In the genomic region with DNA sequence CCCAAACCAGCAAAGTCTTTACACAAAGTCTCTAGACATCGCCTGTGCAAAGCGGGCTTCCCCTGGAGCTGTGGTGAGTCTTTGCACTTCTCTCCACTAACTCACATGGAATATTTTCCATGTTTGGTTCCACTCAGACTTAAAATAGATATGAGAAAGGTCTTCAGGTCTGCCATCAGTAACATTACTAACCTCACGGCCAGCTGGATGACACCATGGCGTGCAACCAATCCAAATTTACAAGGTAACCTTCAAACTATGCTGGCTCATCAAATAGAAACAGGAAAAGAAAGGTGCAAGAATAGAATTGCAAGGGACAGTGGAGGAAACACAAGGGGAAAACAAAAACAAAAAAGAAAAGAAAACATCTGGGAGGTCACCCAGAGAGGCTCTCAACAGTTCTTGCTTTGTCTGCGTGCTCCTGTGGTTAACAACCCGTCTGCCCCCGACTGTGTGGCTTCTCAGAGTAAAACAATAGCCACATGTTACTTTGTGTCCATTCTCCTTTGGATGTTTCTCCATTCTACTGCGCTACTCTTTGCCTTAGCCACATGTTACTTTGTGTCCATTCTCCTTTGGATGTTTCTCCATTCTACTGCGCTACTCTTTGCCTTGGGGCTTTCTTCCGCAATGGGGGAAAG, we compare ENCODE assay signal across 23 mouse cellular contexts.
DNase-seq lines count a peak whose midpoint lies in the region; ATAC-seq and TF ChIP-seq lines count a peak whose summit lies in the region.
"Had no signal": no experiment of that assay in that cellular context is flagged by ENCODE, and none has a peak within 500 bp of the region (broad histone marks: within the 10 kb centered on the region; RNA-seq: fewer than 3 reads in every experiment).

No protein-coding gene starts in this region.

- no peak for ATAC-seq in heart, embryonic 11.5 days (replicated peaks; ENCODE audit: insufficient number of reproducible peaks, low FRiP score, low TSS enrichment)
- no peak for ATAC-seq in heart, postnatal 0 days (ENCODE audit: insufficient read depth, low read depth)
- ATAC-seq: forebrain, embryonic 13.5 days; forebrain, embryonic 16.5 days; intestine, postnatal 0 days; Patski had no signal

- TF ChIP-seq POLR2A in heart, adult 2 months (IDR thresholded peaks at IDR 0.05; ENCODE audit: insufficient read depth, low read depth, low read length), result no peak

- intact Hi-C loops in heart, adult 2 months (cut with DNase I), result no loop called here

- H3K4me1 ChIP-seq in heart, adult 2 months (ENCODE audit: control insufficient read depth, insufficient read depth, low read length), result peaks cover 6% of the 10 kb centered on the region
- H3K4me1 ChIP-seq in heart, embryonic 11.5 days (ENCODE audit: control insufficient read depth, insufficient read depth, low read length), result peaks cover 14% of the 10 kb centered on the region
- H3K4me1 ChIP-seq in heart, postnatal 0 days (ENCODE audit: control insufficient read depth, insufficient read depth), result peaks cover 16% of the 10 kb centered on the region; the same call in 1 of the 2 replicates

- 60% methylated on average over 10 of the region's 10 CpGs for WGBS in heart, adult 2 months
- WGBS in heart, embryonic 11.5 days (ENCODE audit: insufficient replicate concordance), result 70% methylated on average over 10 of the region's 10 CpGs
- WGBS in heart, postnatal 0 days, result 75% methylated on average over 10 of the region's 10 CpGs

- peak overlapping the region; percentile 49 for H3K27ac ChIP-seq in heart, adult 2 months
- no peak overlapping the region for H3K27ac ChIP-seq in heart, embryonic 11.5 days (ENCODE audit: low read depth, low read length)
- no peak overlapping the region; the same call in 1 of the 2 replicates for H3K27ac ChIP-seq in heart, postnatal 0 days (ENCODE audit: low read depth)
- H3K27ac ChIP-seq: forebrain, embryonic 10.5 days; forebrain, embryonic 13.5 days; hindbrain, embryonic 15.5 days had no signal

- no peaks in the 10 kb centered on the region for H3K9me3 ChIP-seq in heart, embryonic 11.5 days (replicated peaks; ENCODE audit: control insufficient read depth, low read length)
- no peaks in the 10 kb centered on the region for H3K9me3 ChIP-seq in heart, postnatal 0 days (replicated peaks; ENCODE audit: control insufficient read depth, low read length)
- H3K9me3 ChIP-seq: forebrain, embryonic 10.5 days; forebrain, embryonic 13.5 days; G1E; heart, embryonic 12.5 days; hindbrain, embryonic 15.5 days had no signal

- no peaks in the 10 kb centered on the region for H3K79me2 ChIP-seq in heart, adult 2 months (replicated peaks; ENCODE audit: control insufficient read depth, insufficient read depth, low read length)

- peak; percentile 66 for DNase-seq in gastrocnemius, adult 18-20 months (ENCODE audit: low spot score)
- DNase-seq in gastrocnemius, adult 8-10 months (ENCODE audit: low spot score in 2 of 2), result no peak
- DNase-seq in heart, adult 2 months, result no peak
- DNase-seq in heart, postnatal 0 days (ENCODE audit: low spot score), result peak; percentile 5
- no peak for DNase-seq in heart, adult 9 months (ENCODE audit: low spot score in 2 of 2)
- DNase-seq in frontal cortex, postnatal 14 days (ENCODE audit: low spot score in 2 of 2), result no peak
- DNase-seq: adrenal gland, postnatal 10 days; adrenal gland, postnatal 36 days; cerebellum, adult 18-20 months; cerebellum, adult 9-10 months; cerebellum, postnatal 14 days; gastrocnemius, postnatal 14 days; heart, postnatal 4 days; kidney, adult 2 months had no signal

- H3K36me3 ChIP-seq in heart, adult 2 months (ENCODE audit: control insufficient read depth, insufficient read depth, low read length), result peaks cover 23% of the 10 kb centered on the region
- H3K36me3 ChIP-seq in heart, embryonic 11.5 days (ENCODE audit: control insufficient read depth, insufficient read depth, low read length), result peaks cover 9% of the 10 kb centered on the region
- peaks cover 31% of the 10 kb centered on the region for H3K36me3 ChIP-seq in heart, postnatal 0 days (replicated peaks; ENCODE audit: control insufficient read depth, insufficient read depth, low read length)
- H3K36me3 ChIP-seq: forebrain, embryonic 10.5 days; G1E; hindbrain, embryonic 15.5 days had no signal

- TF ChIP-seq EP300 in heart, adult 2 months (IDR thresholded peaks at IDR 0.05; ENCODE audit: insufficient read depth, low read depth, low read length), result no peak
- TF ChIP-seq EP300 in heart, postnatal 0 days (IDR thresholded peaks at IDR 0.05; ENCODE audit: low read depth), result no peak

- no peak for TF ChIP-seq CTCF in heart, adult 2 months (IDR thresholded peaks at IDR 0.05)
- no peak for TF ChIP-seq CTCF in heart, postnatal 0 days (IDR thresholded peaks at IDR 0.05; ENCODE audit: low read depth)

- H3K4me2 ChIP-seq in heart, embryonic 11.5 days, result no peak overlapping the region
- H3K4me2 ChIP-seq in heart, postnatal 0 days (ENCODE audit: low read depth, low read length), result no peak overlapping the region
- H3K4me2 ChIP-seq: forebrain, embryonic 13.5 days; heart, embryonic 12.5 days; hindbrain, embryonic 15.5 days had no signal

- H3K27me3 ChIP-seq in heart, adult 2 months (ENCODE audit: control insufficient read depth, insufficient read depth, low read length), result no peaks in the 10 kb centered on the region
- no peaks in the 10 kb centered on the region for H3K27me3 ChIP-seq in heart, embryonic 11.5 days (ENCODE audit: control insufficient read depth, insufficient read depth, low read length)
- no peaks in the 10 kb centered on the region for H3K27me3 ChIP-seq in heart, postnatal 0 days (ENCODE audit: control insufficient read depth, insufficient read depth, low read length)
- H3K27me3 ChIP-seq: forebrain, embryonic 13.5 days; heart, embryonic 12.5 days; hindbrain, embryonic 15.5 days; Patski had no signal

- H3K4me3 ChIP-seq in heart, adult 2 months, result no peak overlapping the region
- no peak overlapping the region for H3K4me3 ChIP-seq in heart, embryonic 11.5 days (ENCODE audit: low read depth, low read length)
- H3K4me3 ChIP-seq in heart, postnatal 0 days (ENCODE audit: low read depth, low read length), result no peak overlapping the region
- H3K4me3 ChIP-seq: forebrain, embryonic 10.5 days; forebrain, embryonic 13.5 days; heart, embryonic 12.5 days; hindbrain, embryonic 15.5 days had no signal

- no peak overlapping the region for H3K9ac ChIP-seq in heart, adult 2 months (ENCODE audit: low read depth, low read length)
- no peak overlapping the region for H3K9ac ChIP-seq in heart, embryonic 11.5 days (ENCODE audit: low read depth, low read length)
- no peak overlapping the region for H3K9ac ChIP-seq in heart, postnatal 0 days (replicated peaks; ENCODE audit: low read depth, low read length)
- H3K9ac ChIP-seq: forebrain, embryonic 13.5 days; heart, embryonic 12.5 days; hindbrain, embryonic 15.5 days had no signal

Comparison
In these comparisons a context has a peak if more than half of its experiments do, and no peak if none do; other contexts are left out.
1. DNase-seq: peak in gastrocnemius, adult 18-20 months (single experiment) and heart, postnatal 0 days (single experiment); none in gastrocnemius, adult 8-10 months (0 of 2), heart, adult 2 months (0 of 2), heart, adult 9 months (0 of 2) and frontal cortex, postnatal 14 days (0 of 2).